8 mouse cellular contexts compared by ENCODE assay signal in genomic region chr5:36485306-36485705, GRCm38 (mm10). TPM values are rescaled to one million over a fixed set of nuclear protein-coding genes. Genes with fewer than 3 reads are reported as not detected.
A peak's percentile ranks its signal among the peaks of the same experiment; 100 is the strongest.
DNase-seq lines count a peak whose midpoint lies in the region; ATAC-seq lines count a peak whose summit lies in the region.

No protein-coding gene starts in this region.

- ATAC-seq in megakaryocyte, adult 5-6 weeks (ENCODE audit: poor library complexity, severe bottlenecking) = no peak
- no peak for ATAC-seq in forebrain, embryonic 11.5 days (replicated peaks; ENCODE audit: low FRiP score)
- no peak for ATAC-seq in liver, embryonic 12.5 days
- ATAC-seq in stomach, embryonic 15.5 days (ENCODE audit: insufficient read depth, low FRiP score, low read depth) = no peak
- ATAC-seq in cerebellum, adult (ENCODE audit: insufficient number of reproducible peaks, low FRiP score, low TSS enrichment) = no peak

- peaks cover 64% of the 10 kb centered on the region for H3K4me1 ChIP-seq in megakaryocyte, embryonic 14.5 days
- peaks cover 6% of the 10 kb centered on the region; the same call in 1 of the 2 replicates for H3K4me1 ChIP-seq in forebrain, embryonic 11.5 days (replicated peaks; ENCODE audit: control insufficient read depth, insufficient read depth, low read length)
- peaks cover 45% of the 10 kb centered on the region for H3K4me1 ChIP-seq in liver, embryonic 12.5 days
- H3K4me1 ChIP-seq in stomach, embryonic 15.5 days = peaks cover 23% of the 10 kb centered on the region

- peaks cover 24% of the 10 kb centered on the region for H3K27me3 ChIP-seq in megakaryocyte, embryonic 14.5 days (replicated peaks)
- H3K27me3 ChIP-seq in forebrain, embryonic 11.5 days (ENCODE audit: control insufficient read depth, insufficient read depth, low read length) = 0 out of 2 replicates have a peak, but pooled peaks cover 2% of the 10 kb centered on the region
- H3K27me3 ChIP-seq in liver, embryonic 12.5 days (replicated peaks) = peaks cover 33% of the 10 kb centered on the region
- H3K27me3 ChIP-seq in stomach, embryonic 15.5 days (replicated peaks) = peaks cover 10% of the 10 kb centered on the region

- H3K27ac ChIP-seq in forebrain, embryonic 11.5 days (ENCODE audit: low read depth, low read length) = no peak overlapping the region
- H3K27ac ChIP-seq in liver, embryonic 12.5 days = no peak overlapping the region
- no peak overlapping the region for H3K27ac ChIP-seq in stomach, embryonic 15.5 days

- peaks cover 39% of the 10 kb centered on the region for H3K36me3 ChIP-seq in megakaryocyte, embryonic 14.5 days (replicated peaks; ENCODE audit: low read length)
- H3K36me3 ChIP-seq in forebrain, embryonic 11.5 days (ENCODE audit: control insufficient read depth, insufficient read depth, low read length) = no peaks in the 10 kb centered on the region
- H3K36me3 ChIP-seq in liver, embryonic 12.5 days = peaks cover 8% of the 10 kb centered on the region
- H3K36me3 ChIP-seq in stomach, embryonic 15.5 days = 0 out of 2 replicates have a peak, but pooled peaks cover 4% of the 10 kb centered on the region

- peak overlapping the region; percentile 91 for H3K4me2 ChIP-seq in forebrain, embryonic 11.5 days (ENCODE audit: low read depth, low read length, severe bottlenecking)
- H3K4me2 ChIP-seq in liver, embryonic 12.5 days = peak overlapping the region; percentile 97
- peak overlapping the region; percentile 97 for H3K4me2 ChIP-seq in stomach, embryonic 15.5 days

- peak overlapping the region; percentile 94 for H3K4me3 ChIP-seq in megakaryocyte, embryonic 14.5 days (replicated peaks)
- H3K4me3 ChIP-seq in forebrain, embryonic 11.5 days (ENCODE audit: low read depth, low read length) = peak overlapping the region; percentile 89
- peak overlapping the region; percentile 71 for H3K4me3 ChIP-seq in liver, embryonic 12.5 days
- peak overlapping the region; percentile 89; the same call in 1 of the 2 replicates for H3K4me3 ChIP-seq in stomach, embryonic 15.5 days (replicated peaks)

- H3K9me3 ChIP-seq in megakaryocyte, embryonic 14.5 days = no peaks in the 10 kb centered on the region
- no peaks in the 10 kb centered on the region for H3K9me3 ChIP-seq in forebrain, embryonic 11.5 days (ENCODE audit: control insufficient read depth, low read length)
- H3K9me3 ChIP-seq in liver, embryonic 12.5 days (replicated peaks) = no peaks in the 10 kb centered on the region
- H3K9me3 ChIP-seq in stomach, embryonic 15.5 days = no peaks in the 10 kb centered on the region

- peak overlapping the region; percentile 51 for H3K9ac ChIP-seq in forebrain, embryonic 11.5 days (ENCODE audit: low read length)
- peak overlapping the region; percentile 71 for H3K9ac ChIP-seq in liver, embryonic 12.5 days
- H3K9ac ChIP-seq in stomach, embryonic 15.5 days = no peak overlapping the region

- DNase-seq in forebrain, embryonic 11.5 days (ENCODE audit: low spot score) = no peak
- DNase-seq in cerebellum, postnatal 4 days (ENCODE audit: low spot score in 2 of 2) = no peak
- no peak for DNase-seq in kidney, postnatal 36 days

- 42% methylated on average over 19 of the region's 19 CpGs for WGBS in forebrain, embryonic 11.5 days
- 15% methylated on average over 19 of the region's 19 CpGs for WGBS in liver, embryonic 12.5 days (ENCODE audit: insufficient replicate concordance)
- 29% methylated on average over 19 of the region's 19 CpGs for WGBS in stomach, embryonic 15.5 days

RNA-seq across cellular contexts. Expression of gene Ccdc96, which starts 0.9 kb away (rescaled TPM):
- polyA plus RNA-seq in megakaryocyte, embryonic 14.5 days (2012; ENCODE audit: insufficient read depth, low replicate concordance) = 0.57 TPM in 1 of 2 replicates, not detected in the other
- total RNA-seq in megakaryocyte, adult 5-6 weeks (2015) = 0.57 TPM in 1 of 2 replicates, not detected in the other
- total RNA-seq in megakaryocyte, adult 5-6 weeks (2017) = 0.08 and 0.18 TPM in 2 replicates
- polyA plus RNA-seq in forebrain, embryonic 11.5 days (2014; fragmentation: Nextera tagmentation; extraction: Ambion mirVana) = 3.9 and 4.2 TPM in 2 replicates
- polyA plus RNA-seq in liver, embryonic 12.5 days (2016; fragmentation: Nextera tagmentation; extraction: Ambion mirVana) = 0.25 and 0.31 TPM in 2 replicates
- polyA plus RNA-seq in stomach, embryonic 15.5 days (2015; fragmentation: Nextera tagmentation; extraction: Ambion mirVana) = 0.10 and 0.27 TPM in 2 replicates

RNA-seq across cellular contexts. Expression of gene Tada2b, which starts 1.2 kb away (rescaled TPM):
- 37.5 and 60.1 TPM in 2 replicates for polyA plus RNA-seq in megakaryocyte, embryonic 14.5 days (2012; ENCODE audit: insufficient read depth, low replicate concordance)
- 12.0 and 14.0 TPM in 2 replicates for total RNA-seq in megakaryocyte, adult 5-6 weeks (2015)
- 16.5 and 23.3 TPM in 2 replicates for total RNA-seq in megakaryocyte, adult 5-6 weeks (2017)
- polyA plus RNA-seq in forebrain, embryonic 11.5 days (2014; fragmentation: Nextera tagmentation; extraction: Ambion mirVana) = 3.2 and 3.5 TPM in 2 replicates
- polyA plus RNA-seq in liver, embryonic 12.5 days (2016; fragmentation: Nextera tagmentation; extraction: Ambion mirVana) = 1.5 and 1.6 TPM in 2 replicates
- 2.0 and 2.2 TPM in 2 replicates for polyA plus RNA-seq in stomach, embryonic 15.5 days (2015; fragmentation: Nextera tagmentation; extraction: Ambion mirVana)

RNA-seq across cellular contexts. Expression of gene Grpel1, which starts 20.5 kb away (rescaled TPM):
- 4.2 and 17.4 TPM in 2 replicates for polyA plus RNA-seq in megakaryocyte, embryonic 14.5 days (2012; ENCODE audit: insufficient read depth, low replicate concordance)
- 24.3 and 24.7 TPM in 2 replicates for total RNA-seq in megakaryocyte, adult 5-6 weeks (2015)
- 21.9 and 24.3 TPM in 2 replicates for total RNA-seq in megakaryocyte, adult 5-6 weeks (2017)
- 51.7 and 55.2 TPM in 2 replicates for polyA plus RNA-seq in forebrain, embryonic 11.5 days (2014; fragmentation: Nextera tagmentation; extraction: Ambion mirVana)
- 52.4 and 52.9 TPM in 2 replicates for polyA plus RNA-seq in liver, embryonic 12.5 days (2016; fragmentation: Nextera tagmentation; extraction: Ambion mirVana)
- polyA plus RNA-seq in stomach, embryonic 15.5 days (2015; fragmentation: Nextera tagmentation; extraction: Ambion mirVana) = 57.1 and 60.5 TPM in 2 replicates
